Mouse (Mus musculus) hematopoietic multipotent progenitor cell, adult 10-12 weeks (in vitro differentiated cells): ENCODE data around the gene Gm39653. TPM values are rescaled to one million over a fixed set of nuclear protein-coding genes. Genes with fewer than 3 reads are reported as not detected.

Source experiments
- polyA plus RNA-seq: library from polyadenylated mRNA; stranded (reverse); fragments of >175 nt; gene quantifications from 2 replicates; pipeline ENCODE4 v1.2.3, GENCODE M21; 2012; ENCODE audit warnings: low replicate concordance

Gm39653 gene
- not detected in 2 replicates for polyA plus RNA-seq

DNA sequence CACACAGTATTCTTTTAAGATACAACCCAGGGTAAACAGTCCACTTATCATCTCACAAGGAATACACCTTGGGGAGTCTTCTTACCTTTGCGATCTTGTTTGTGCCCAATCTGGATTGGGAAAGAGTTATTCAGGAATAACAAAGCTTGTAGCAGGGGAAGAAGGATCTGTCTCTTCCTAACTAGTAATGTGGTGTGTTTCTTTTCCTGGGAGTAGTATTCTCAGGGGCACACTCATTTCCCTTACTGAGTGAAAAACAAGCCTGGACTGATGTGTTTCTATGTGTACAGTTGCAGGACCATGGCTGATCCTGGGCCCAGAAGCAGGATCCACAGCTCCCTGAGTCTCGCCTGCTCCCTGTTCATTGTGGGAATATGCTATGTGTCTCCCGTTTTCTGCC lies at the start of gene Gm39653:
TSS of gene Gm39653 (plus strand) at position 301 of the 400 bp plus-strand sequence.

Other genes starting within 250 kb of the Gm39653 start
- gene Adam23, start 170.1 kb upstream of the Gm39653 start, polyA plus RNA-seq = 8.1 and 28.5 TPM in 2 replicates
- gene Dytn, start 71.0 kb downstream of the Gm39653 start, polyA plus RNA-seq = not detected in 2 replicates
- not detected in 2 replicates for gene Mdh1b, start 114.3 kb downstream of the Gm39653 start, polyA plus RNA-seq
- 1.1 TPM in 2 replicates for gene Fastkd2, start 114.6 kb downstream of the Gm39653 start, polyA plus RNA-seq
- gene 4933402D24Rik, start 153.3 kb downstream of the Gm39653 start, polyA plus RNA-seq = not detected in 2 replicates